Mouse (Mus musculus) thymus, adult 2 months (tissue): Measurements from ENCODE around the gene Ccdc51.

Experiments used
- CTCF ChIP-seq: fragments of 200-500 bp; IDR thresholded peaks from 2 replicates; pipeline ENCODE4 v1.5.1; 2012; ENCODE audit warnings: mild to moderate bottlenecking, control low read depth, low read length, moderate library complexity, borderline replicate concordance; ENCODE audit not compliant: control insufficient read depth, poor library complexity, insufficient read depth; ENCODE audit errors: extremely low read depth
- POLR2A ChIP-seq: fragments of 200-500 bp; IDR thresholded peaks from 2 replicates; pipeline ENCODE4 v1.6.1; 2012; ENCODE audit warnings: mild to moderate bottlenecking, low read length, control low read depth, moderate library complexity; ENCODE audit not compliant: control insufficient read depth, poor library complexity, insufficient read depth; ENCODE audit errors: extremely low read depth

DNA sequence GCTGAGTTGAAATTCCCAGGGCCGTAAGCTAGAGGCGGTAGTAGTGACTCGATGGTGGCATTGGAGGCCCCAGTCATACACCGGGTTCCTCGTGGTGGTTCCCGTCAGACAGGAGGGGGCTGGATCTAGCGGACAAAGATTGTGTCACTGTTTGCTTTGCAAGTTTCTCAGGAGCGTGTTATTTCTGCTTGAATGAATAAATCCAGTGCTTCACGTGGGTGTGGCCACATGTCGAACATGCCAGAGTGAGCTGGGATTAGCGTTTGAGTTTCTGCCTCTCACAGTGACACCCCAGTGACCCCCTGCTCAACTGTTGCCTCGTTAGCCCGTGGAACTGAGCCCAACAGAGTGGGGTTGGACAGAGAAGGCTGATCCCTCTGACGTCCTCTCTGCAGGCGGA is 8.2 kb downstream of the Ccdc51 start:
- no peak for TF ChIP-seq CTCF
- no peak for TF ChIP-seq POLR2A
